Mouse (Mus musculus) T-helper 17 cell (primary cell): ENCODE data around the gene Otop3.

Experiments used
- in situ Hi-C, 2 experiments: fragments of 300-600 bp; cut with MboI, MseI; formaldehyde crosslinking; loops; 1 replicate in 1 of 2; 2 replicates in 1 of 2; pipeline ENCODE4 v1.15.1; 2025; ENCODE audit warnings: high pct_unique_total_duplicates in 2 of 2

Otop3 gene

GRCm38 (mm10) chr11:115391358-115391757 is 56.8 kb downstream of the Otop3 start:
- in situ Hi-C loops = no loop called here

- in situ Hi-C loops = no loop called here
Observed at GRCm38 (mm10) chr11:115393721-115394325, 59.3 kb downstream of the Otop3 start.
